Comparison of ENCODE assay signal across 8 mouse cellular contexts in genomic region chr12:79193441-79193840, GRCm38 (mm10). TPM values are rescaled to one million over a fixed set of nuclear protein-coding genes. Genes with fewer than 3 reads are reported as not detected.
DNase-seq lines count a peak whose midpoint lies in the region; ATAC-seq and TF ChIP-seq lines count a peak whose summit lies in the region.

No protein-coding gene starts in this region.

- TF ChIP-seq EP300 in CH12.LX (IDR thresholded peaks at IDR 0.05; ENCODE audit: low read length) = no peak

- no peaks in the 10 kb centered on the region for H3K9me3 ChIP-seq in CH12.LX (replicated peaks; ENCODE audit: low read length)

- intact Hi-C loops in gastrocnemius, adult 2 months (cut with DNase I) = loop anchor here (5.0 kb wide), 1 partner anchor 69 kb away; no protein-coding TSS in a partner anchor

- ATAC-seq in cerebellum, adult (ENCODE audit: insufficient number of reproducible peaks, low FRiP score, low TSS enrichment) = no peak

- peak; percentile 50 for DNase-seq in cerebellum, adult 11 months
- DNase-seq in CH12.LX (ENCODE audit: extremely low read depth) = peak; percentile 86
- DNase-seq in c-Kit-positive CD71-positive TER-119-negative erythroid progenitor cells, embryonic 14.5 days (ENCODE audit: low read depth) = peak; percentile 63
- DNase-seq in gastrocnemius, adult 2 months = peak; percentile 71
- peak; percentile 54 for DNase-seq in layer of hippocampus, adult 9-10 months (ENCODE audit: low spot score)
- peak; percentile 84 for DNase-seq in lung, postnatal 36 days
- peak; percentile 18 to 74 for DNase-seq in spleen, adult 18-20 months

- no peak overlapping the region for H3K4me3 ChIP-seq in CH12.LX (replicated peaks in 1 of 3; ENCODE audit: low read depth in 2 of 3, low read length in 2 of 3, poor library complexity in 1 of 3)
- no peak overlapping the region for H3K4me3 ChIP-seq in gastrocnemius, adult 2 months

- in situ Hi-C loops in CH12.LX (cut with MboI; ENCODE audit: low pct_ligation_motif_present, low pct_unique_long_range_greater_than_20kb, low sequenced_read_pairs) = loop anchor here (5.0 kb wide), 1 partner anchor 69 kb away; no protein-coding TSS in a partner anchor

- TF ChIP-seq RAD21 in CH12.LX (IDR thresholded peaks at IDR 0.05; ENCODE audit: low read depth, low read length) = peak; percentile 90

- no peak for TF ChIP-seq POLR2A in CH12.LX (IDR thresholded peaks at IDR 0.05; ENCODE audit: low read depth, low read length)

- no peak overlapping the region for H3K9ac ChIP-seq in CH12.LX (ENCODE audit: insufficient read depth, low read depth)

- peaks cover 0 to 31% of the 10 kb centered on the region in 2 experiments; a peak in 2 of 4 replicates for H3K4me1 ChIP-seq in CH12.LX (ENCODE audit: control insufficient read depth in 1 of 2, insufficient read depth in 2 of 2)

- no peak overlapping the region for H3K27ac ChIP-seq in CH12.LX (ENCODE audit: insufficient read depth, low read depth)
- no peak overlapping the region for H3K27ac ChIP-seq in gastrocnemius, adult 2 months

- no peak overlapping the region for H3K4me2 ChIP-seq in CH12.LX (ENCODE audit: insufficient read depth, low read depth, poor library complexity, severe bottlenecking)

- dilution Hi-C loops in CH12.LX (cut with MboI; ENCODE audit: extremely low pct_ligation_motif_present, extremely low pct_unique_long_range_greater_than_20kb, low sequenced_read_pairs) = no loop called here

- H3K79me2 ChIP-seq in CH12.LX (replicated peaks; ENCODE audit: control insufficient read depth, extremely low read depth, insufficient read depth, poor library complexity, severe bottlenecking) = peaks cover 13% of the 10 kb centered on the region

- peaks cover under 1 to 19% of the 10 kb centered on the region in 2 experiments for H3K36me3 ChIP-seq in CH12.LX (replicated peaks in 1 of 2; ENCODE audit: control insufficient read depth in 1 of 2, insufficient read depth in 1 of 2, low read length in 1 of 2)

- no peaks in the 10 kb centered on the region for H3K27me3 ChIP-seq in CH12.LX (replicated peaks)

- peak; percentile 70 to 91 for TF ChIP-seq CTCF in CH12.LX (conservative IDR thresholded peaks at IDR 0.05 in 1 of 2, IDR thresholded peaks at IDR 0.05 in 1 of 2; ENCODE audit: low read depth in 2 of 2, low read length in 2 of 2)
- peak; percentile 81 for TF ChIP-seq CTCF in gastrocnemius, adult 2 months (IDR thresholded peaks at IDR 0.05)

TF ChIP-seq in CH12.LX, 34 proteins besides CTCF, POLR2A, EP300 and RAD21:
- no peak for TF ChIP-seq ZKSCAN1 (IDR thresholded peaks at IDR 0.05; ENCODE audit: borderline replicate concordance, low read depth, low read length)
- TF ChIP-seq SMC3 (IDR thresholded peaks at IDR 0.05; ENCODE audit: low read depth, low read length) = peak; percentile 79
TF ChIP-seq in CH12.LX: peak in this region for 1.

RNA-seq across cellular contexts. Expression of gene Rdh11, which starts 1.3 kb away (rescaled TPM):
- total RNA-seq in CH12.LX (2012; rRNA removed) (47.4 and 47.5 TPM in 2 replicates), CH12.LX (2014; rRNA removed) (88.5 and 121 TPM in 2 replicates)
- 46.3 and 50.3 TPM in 2 replicates for polyA plus RNA-seq in CH12.LX (2012; ENCODE audit: insufficient read length, low read depth)
- total RNA-seq in gastrocnemius, adult 2 months (2021) = 1 to 10 TPM; 2.0 to 2.6 TPM

RNA-seq across cellular contexts. Expression of gene Rdh12, which starts 15.3 kb away (rescaled TPM):
- 5.2 and 6.3 TPM in 2 replicates for total RNA-seq in CH12.LX (2012; rRNA removed)
- 5.9 and 6.5 TPM in 2 replicates for total RNA-seq in CH12.LX (2014; rRNA removed)
- polyA plus RNA-seq in CH12.LX (2012; ENCODE audit: insufficient read length, low read depth) = 10.7 and 11.0 TPM in 2 replicates
- total RNA-seq in gastrocnemius, adult 2 months (2021) = under 1 TPM in 1 of 2 experiments, not detected in 1; 0.20 TPM

RNA-seq across cellular contexts. Expression of gene Vti1b, which starts 21.0 kb away (rescaled TPM):
- 69.4 and 70.3 TPM in 2 replicates for total RNA-seq in CH12.LX (2012; rRNA removed)
- 90.8 and 96.4 TPM in 2 replicates for total RNA-seq in CH12.LX (2014; rRNA removed)
- 68.1 and 84.3 TPM in 2 replicates for polyA plus RNA-seq in CH12.LX (2012; ENCODE audit: insufficient read length, low read depth)
- total RNA-seq in gastrocnemius, adult 2 months (2021) = 10 to 100 TPM; 72.1 to 88.9 TPM

Comparison
In these comparisons a context has a peak if more than half of its experiments do, and no peak if none do; other contexts are left out.
1. RNA of gene Rdh11, which starts 1.3 kb away (total RNA-seq): 47.4 to 121 TPM in CH12.LX; 2.0 to 2.6 TPM in gastrocnemius, adult 2 months; every median in the first group is over 10 times any median in the second.
2. RNA of gene Rdh12, which starts 15.3 kb away (total RNA-seq): 5.2 to 6.5 TPM in CH12.LX; 0.20 TPM in gastrocnemius, adult 2 months; every median in the first group is over 4 times any median in the second.
3. Peak in every context shown above with its lines, with median percentiles within 50 percentile points of each other: DNase-seq.